Mouse (Mus musculus) cortical plate, adult 2 months (tissue): ENCODE measurements at regions not wholly inside any gene's neighbourhood (a gene's known extent, or its start where the extent isn't known, plus 50 kb on each side); places are given as distances from the start of the nearest gene placed in this dataset.

Experiments
- CTCF ChIP-seq: fragments of 200-500 bp; IDR thresholded peaks from 2 replicates; pipeline ENCODE4 v1.5.1; 2011; ENCODE audit warnings: mild to moderate bottlenecking, control low read depth, low read length; ENCODE audit not compliant: insufficient read depth; ENCODE audit errors: extremely low read depth
- POLR2A ChIP-seq: fragments of 200-500 bp; IDR thresholded peaks from 2 replicates; pipeline ENCODE4 v1.6.1; 2011; ENCODE audit warnings: mild to moderate bottlenecking, low read length, control low read depth; ENCODE audit not compliant: insufficient read depth; ENCODE audit errors: extremely low read depth

- TF ChIP-seq POLR2A: no peak
- no peak for TF ChIP-seq CTCF
Measured at GRCm38 (mm10) chr6:117428441-117428840, 260.1 kb downstream of the Cxcl12 start.
